Mouse (Mus musculus) heart, postnatal 0 days (tissue): Measurements from ENCODE around the gene Lef1. TPM values are rescaled to one million over a fixed set of nuclear protein-coding genes. Genes with fewer than 3 reads are reported as not detected.

Experiments used
- ATAC-seq: fragments of 200-750 bp; cut with Nextera tagmentation; 2 replicates; pipeline ENCODE4 v1.8.0; 2017; ENCODE audit warnings: low read depth, moderate number of reproducible peaks, moderate library complexity; ENCODE audit not compliant: insufficient read depth
- DNase-seq: peaks from one replicate; pipeline ENCODE4 v3.0.0-alpha.2; 2016; ENCODE audit warnings: low spot score
- H3K27ac ChIP-seq: fragments of 300-500 bp; sonication (generic); 2 replicates; pipeline ENCODE4 v1.5.1; 2014; ENCODE audit warnings: low read depth, mild to moderate bottlenecking
- H3K27me3 ChIP-seq: fragments of 300-500 bp; sonication (generic); 2 replicates; pipeline ENCODE4 v1.6.1; 2014; ENCODE audit warnings: low read length, mixed read lengths; ENCODE audit not compliant: control insufficient read depth, insufficient read depth
- H3K36me3 ChIP-seq: fragments of 300-500 bp; sonication (generic); replicated peaks from 2 replicates; pipeline ENCODE4 v1.6.1; 2014; ENCODE audit warnings: low read length, mixed read lengths; ENCODE audit not compliant: control insufficient read depth, insufficient read depth
- H3K4me1 ChIP-seq: fragments of 300-500 bp; sonication (generic); 2 replicates; pipeline ENCODE4 v1.6.1; 2014; ENCODE audit warnings: antibody characterized with exemption; ENCODE audit not compliant: control insufficient read depth, insufficient read depth
- H3K4me2 ChIP-seq: fragments of 300-500 bp; sonication (generic); 2 replicates; pipeline ENCODE4 v1.6.1; 2014; ENCODE audit warnings: low read depth, mild to moderate bottlenecking, low read length, moderate library complexity
- H3K4me3 ChIP-seq: fragments of 300-500 bp; sonication (generic); 2 replicates; pipeline ENCODE4 v1.5.1; 2014; ENCODE audit warnings: low read depth, low read length
- H3K9ac ChIP-seq: fragments of 300-500 bp; sonication (generic); replicated peaks from 2 replicates; pipeline ENCODE4 v1.6.1; 2014; ENCODE audit warnings: low read depth, low read length, mixed read lengths
- H3K9me3 ChIP-seq: fragments of 300-500 bp; sonication (generic); replicated peaks from 2 replicates; pipeline ENCODE4 v1.6.1; 2016; ENCODE audit warnings: low read length; ENCODE audit not compliant: control insufficient read depth
- CTCF ChIP-seq: IDR thresholded peaks from 2 replicates; pipeline ENCODE4 v1.5.1; 2016; ENCODE audit warnings: antibody characterized with exemption, control low read depth, low read depth
- EP300 ChIP-seq: IDR thresholded peaks from 2 replicates; pipeline ENCODE4 v1.6.1; 2016; ENCODE audit warnings: antibody characterized with exemption, low read depth
- WGBS: fragments of 180-500 bp; shearing (Covaris S2); extraction: QIAGEN DNeasy Blood & Tissue Kit; methylation state at CpG from one replicate; pipeline ENCODE4 v1.1.7; 2014; 5-methylcytosine and 5-hydroxymethylcytosine counted together
- polyA plus RNA-seq: library from polyadenylated mRNA; unstranded; fragments of >200 nt; fragmentation: Nextera tagmentation; extraction: Ambion mirVana; gene quantifications from 2 replicates; pipeline ENCODE4 v1.2.1, GENCODE M21; 2015
- total RNA-seq: library from RNA; depleted of rRNA; stranded (reverse); fragments of >200 nt; gene quantifications from 2 replicates; pipeline ENCODE4 v1.2.3, GENCODE M21; 2014; ENCODE audit warnings: low replicate concordance; rRNA removed

Gene Lef1
- total and polyA plus RNA-seq, 2 experiments from 2014 or later, result 0.87 TPM; not detected in 1

GRCm38 (mm10) chr3:131266366-131267050 is 156.2 kb downstream of the Lef1 start:
- Histone ChIP-seq H3K4me3 (no peak overlapping the region), H3K9ac (no peak overlapping the region), H3K4me1 (peaks cover 42% of the 10 kb centered on the region), H3K9me3 (no peaks in the 10 kb centered on the region), H3K4me2 (peak overlapping the region; percentile 24), H3K27ac (peak overlapping the region; percentile 74), H3K27me3 (no peaks in the 10 kb centered on the region), H3K36me3 (0 out of 2 replicates have a peak, but pooled peaks cover 14% of the 10 kb centered on the region)
- ATAC-seq (peak; percentile 21; the same call in 1 of the 2 replicates), DNase-seq (peak; percentile 71)
- WGBS, result 41% methylated on average over 3 of the region's 3 CpGs
- TF ChIP-seq CTCF (no peak), EP300 (no peak)

DNA sequence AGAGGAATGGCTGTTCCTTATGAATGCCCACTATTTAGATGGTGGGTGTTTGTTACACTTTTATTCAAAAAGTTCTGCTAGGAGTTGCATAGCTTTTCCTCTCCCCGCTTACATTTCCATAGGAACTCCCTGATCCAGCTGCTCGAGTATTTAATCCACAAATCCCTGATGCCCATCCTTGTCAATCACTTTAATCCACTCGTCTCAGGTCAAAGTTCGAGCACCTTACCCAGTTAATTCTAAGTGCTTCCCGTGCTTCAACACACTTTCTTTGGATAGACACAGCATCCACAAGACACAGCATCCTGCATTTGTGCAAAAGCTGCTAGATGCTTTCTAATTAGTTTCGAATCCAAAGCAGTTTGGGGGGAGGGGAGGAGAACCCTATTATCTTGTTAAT is 160.1 kb downstream of the Lef1 start:
- no peaks in the 10 kb centered on the region for H3K36me3 ChIP-seq
- 0 out of 2 replicates have a peak overlapping the region, but pooled peaks have one; percentile 21 for H3K9ac ChIP-seq

GRCm38 (mm10) chr3:131271157-131271556 is 160.9 kb downstream of the Lef1 start:
- peak overlapping the region; percentile 90 for H3K27ac ChIP-seq
- no peaks in the 10 kb centered on the region for H3K36me3 ChIP-seq
- ATAC-seq (peak; percentile 67), DNase-seq (peak; percentile 80)
- H3K4me1 ChIP-seq, result peaks cover 27% of the 10 kb centered on the region
- H3K9me3 ChIP-seq, result no peaks in the 10 kb centered on the region
- H3K27me3 ChIP-seq, result no peaks in the 10 kb centered on the region
- peak overlapping the region; percentile 71 for H3K9ac ChIP-seq
- no peak for TF ChIP-seq EP300
- no peak; the same call in 1 of the 2 replicates for TF ChIP-seq CTCF
- peak overlapping the region; percentile 71 for H3K4me2 ChIP-seq
- H3K4me3 ChIP-seq, result peak overlapping the region; percentile 77
- 2% methylated on average over 8 of the region's 8 CpGs for WGBS

More for the DNA sequence above, 160.1 kb downstream of the Lef1 start:
- no peak for ATAC-seq
- H3K4me1 ChIP-seq, result peaks cover 34% of the 10 kb centered on the region
- WGBS, result 67% methylated on average over 6 of the region's 6 CpGs
- no peak for TF ChIP-seq EP300
- TF ChIP-seq CTCF, result no peak
- H3K27ac ChIP-seq, result 0 out of 2 replicates have a peak overlapping the region, but pooled peaks have one; percentile 90
- no peaks in the 10 kb centered on the region for H3K9me3 ChIP-seq
- H3K4me2 ChIP-seq, result peak overlapping the region; percentile 71
- H3K4me3 ChIP-seq, result peak overlapping the region; percentile 77
- no peaks in the 10 kb centered on the region for H3K27me3 ChIP-seq
- no peak for DNase-seq

GRCm38 (mm10) chr3:131271559-131272373 is 161.5 kb downstream of the Lef1 start, which contains the start of gene Hadh:
TSS of gene Hadh (minus strand) at chr3:131272101.
- ATAC-seq, result peak; percentile 96
- H3K4me2 ChIP-seq, result peak within 1 kb of the TSS; percentile 71

GRCm38 (mm10) chr3:131272374-131273100 is 162.3 kb downstream of the Lef1 start:
- peak; percentile 34 for DNase-seq
- peak overlapping the region; percentile 77 for H3K4me3 ChIP-seq
- H3K4me2 ChIP-seq, result peak overlapping the region; percentile 71
- H3K9ac ChIP-seq, result peak overlapping the region; percentile 46
- ATAC-seq, result no peak
- WGBS, result 18% methylated on average over 10 of the region's 10 CpGs
- no peaks in the 10 kb centered on the region for H3K27me3 ChIP-seq
- H3K9me3 ChIP-seq, result no peaks in the 10 kb centered on the region
- H3K4me1 ChIP-seq, result peaks cover 19% of the 10 kb centered on the region
- no peaks in the 10 kb centered on the region for H3K36me3 ChIP-seq
- H3K27ac ChIP-seq, result peak overlapping the region; percentile 90
- TF ChIP-seq CTCF, result no peak
- no peak for TF ChIP-seq EP300

More at GRCm38 (mm10) chr3:131271559-131272373, 161.5 kb downstream of the Lef1 start, which contains the start of gene Hadh:
- DNase-seq, result peak; percentile 91
- H3K27me3 ChIP-seq, result no peaks in the 10 kb centered on the region
- WGBS, result under 1% methylated on average over 52 of the region's 54 CpGs
- H3K36me3 ChIP-seq, result no peaks in the 10 kb centered on the region
- H3K4me3 ChIP-seq, result peak within 1 kb of the TSS; percentile 77
- H3K9ac ChIP-seq, result peak within 1 kb of the TSS; percentile 71
- H3K9me3 ChIP-seq, result no peaks in the 10 kb centered on the region
- H3K27ac ChIP-seq, result peak within 1 kb of the TSS; percentile 90
- TF ChIP-seq CTCF, result no peak
- no peak for TF ChIP-seq EP300
- H3K4me1 ChIP-seq, result peaks cover 23% of the 10 kb centered on the region

Other genes starting within 250 kb of the Lef1 start
- 237 and 275 TPM in 2 replicates for gene Hadh, start 161.6 kb downstream of the Lef1 start, total RNA-seq
- gene Hadh, start 161.6 kb downstream of the Lef1 start, polyA plus RNA-seq, result 433 and 464 TPM in 2 replicates
- 18.4 and 47.2 TPM in 2 replicates for gene Cyp2u1, start 192.8 kb downstream of the Lef1 start, total RNA-seq
- gene Cyp2u1, start 192.8 kb downstream of the Lef1 start, polyA plus RNA-seq, result 20.0 and 21.4 TPM in 2 replicates